Mouse (Mus musculus): ENCODE results near the gene Amt. TPM values are rescaled to one million over a fixed set of nuclear protein-coding genes. Genes with fewer than 3 reads are reported as not detected.

The Amt gene
- polyA plus RNA-seq, 1 experiment from 2014 or later = 15.3 TPM

- peak; percentile 90 for ATAC-seq (replicated peaks; ENCODE audit: insufficient number of reproducible peaks, low FRiP score, low TSS enrichment)
- peak within 1 kb of the TSS; percentile 73 for H3K9ac ChIP-seq (ENCODE audit: low read depth, low read length)
- peak within 1 kb of the TSS; percentile 73 for H3K27ac ChIP-seq (ENCODE audit: low read depth, low read length)
- peak within 1 kb of the TSS; percentile 70 for H3K4me2 ChIP-seq
- H3K27me3 ChIP-seq (ENCODE audit: control insufficient read depth, insufficient read depth, low read length) = no peaks in the 10 kb centered on the region
- H3K36me3 ChIP-seq (ENCODE audit: control insufficient read depth, insufficient read depth, low read length) = no peaks in the 10 kb centered on the region
- H3K4me1 ChIP-seq (ENCODE audit: control insufficient read depth, insufficient read depth, low read length) = no peaks in the 10 kb centered on the region
- no peaks in the 10 kb centered on the region for H3K9me3 ChIP-seq (replicated peaks; ENCODE audit: control insufficient read depth, low read length)
- WGBS (ENCODE audit: insufficient replicate concordance) = under 1% methylated on average over 32 of the region's 32 CpGs
- peak within 1 kb of the TSS; percentile 62 for H3K4me3 ChIP-seq (ENCODE audit: low read depth, low read length)
Measured at GRCm38 (mm10) chr9:108290016-108290750, 6.5 kb upstream of the Amt start, which contains the start of gene Nicn1. Gene Nicn1 (plus strand): TSS chr9:108290429.

GRCm38 (mm10) chr9:108290773-108291172 lies 5.9 kb upstream of the Amt start:
- Histone ChIP-seq H3K27ac (ENCODE audit: low read depth, low read length) (no peak overlapping the region), H3K27me3 (ENCODE audit: control insufficient read depth, insufficient read depth, low read length) (no peaks in the 10 kb centered on the region), H3K4me2 (peak overlapping the region; percentile 70), H3K9ac (ENCODE audit: low read depth, low read length) (peak overlapping the region; percentile 68), H3K36me3 (ENCODE audit: control insufficient read depth, insufficient read depth, low read length) (no peaks in the 10 kb centered on the region), H3K9me3 (replicated peaks; ENCODE audit: control insufficient read depth, low read length) (no peaks in the 10 kb centered on the region), H3K4me1 (ENCODE audit: control insufficient read depth, insufficient read depth, low read length) (no peaks in the 10 kb centered on the region), H3K4me3 (ENCODE audit: low read depth, low read length) (peak overlapping the region; percentile 62)
- no peak for ATAC-seq (replicated peaks; ENCODE audit: insufficient number of reproducible peaks, low FRiP score, low TSS enrichment)
- WGBS (ENCODE audit: insufficient replicate concordance) = 44% methylated on average over 6 of the region's 6 CpGs

GRCm38 (mm10) chr9:108301853-108302252 lies 5.2 kb downstream of the Amt start:
- H3K4me1 ChIP-seq (ENCODE audit: control insufficient read depth, insufficient read depth, low read length) = peaks cover 11% of the 10 kb centered on the region; the same call in 1 of the 2 replicates
- 74% methylated on average over 3 of the region's 3 CpGs for WGBS (ENCODE audit: insufficient replicate concordance)

GRCm38 (mm10) chr9:108304716-108305115 lies 8.1 kb downstream of the Amt start:
- no peak for ATAC-seq (replicated peaks; ENCODE audit: insufficient number of reproducible peaks, low FRiP score, low TSS enrichment)
- peak overlapping the region; percentile 83 for H3K4me3 ChIP-seq (ENCODE audit: low read depth, low read length)

More at GRCm38 (mm10) chr9:108301853-108302252, 5.2 kb downstream of the Amt start:
- ATAC-seq (replicated peaks; ENCODE audit: insufficient number of reproducible peaks, low FRiP score, low TSS enrichment) = no peak
- Histone ChIP-seq H3K27me3 (ENCODE audit: control insufficient read depth, insufficient read depth, low read length) (no peaks in the 10 kb centered on the region), H3K36me3 (ENCODE audit: control insufficient read depth, insufficient read depth, low read length) (peaks cover 5% of the 10 kb centered on the region; the same call in 1 of the 2 replicates), H3K4me2 (no peak overlapping the region), H3K27ac (ENCODE audit: low read depth, low read length) (no peak overlapping the region), H3K4me3 (ENCODE audit: low read depth, low read length) (no peak overlapping the region), H3K9ac (ENCODE audit: low read depth, low read length) (no peak overlapping the region), H3K9me3 (replicated peaks; ENCODE audit: control insufficient read depth, low read length) (no peaks in the 10 kb centered on the region)

GRCm38 (mm10) chr9:108305170-108305569 lies 8.5 kb downstream of the Amt start:
- 0% methylated on average over 1 of the region's 1 CpGs for WGBS (ENCODE audit: insufficient replicate concordance)
- peak overlapping the region; percentile 83 for H3K4me3 ChIP-seq (ENCODE audit: low read depth, low read length)
- H3K27ac ChIP-seq (ENCODE audit: low read depth, low read length) = peak overlapping the region; percentile 100
- H3K9me3 ChIP-seq (replicated peaks; ENCODE audit: control insufficient read depth, low read length) = no peaks in the 10 kb centered on the region
- ATAC-seq (replicated peaks; ENCODE audit: insufficient number of reproducible peaks, low FRiP score, low TSS enrichment) = no peak
- H3K27me3 ChIP-seq (ENCODE audit: control insufficient read depth, insufficient read depth, low read length) = no peaks in the 10 kb centered on the region
- H3K4me1 ChIP-seq (ENCODE audit: control insufficient read depth, insufficient read depth, low read length) = peaks cover 19% of the 10 kb centered on the region
- H3K9ac ChIP-seq (ENCODE audit: low read depth, low read length) = peak overlapping the region; percentile 93
- peak overlapping the region; percentile 94 for H3K4me2 ChIP-seq
- peaks cover 5% of the 10 kb centered on the region; the same call in 1 of the 2 replicates for H3K36me3 ChIP-seq (ENCODE audit: control insufficient read depth, insufficient read depth, low read length)

More at GRCm38 (mm10) chr9:108304716-108305115, 8.1 kb downstream of the Amt start:
- peaks cover 5% of the 10 kb centered on the region; the same call in 1 of the 2 replicates for H3K36me3 ChIP-seq (ENCODE audit: control insufficient read depth, insufficient read depth, low read length)
- peak overlapping the region; percentile 94 for H3K4me2 ChIP-seq
- 33% methylated on average over 4 of the region's 4 CpGs for WGBS (ENCODE audit: insufficient replicate concordance)
- peak overlapping the region; percentile 93 for H3K9ac ChIP-seq (ENCODE audit: low read depth, low read length)
- H3K27me3 ChIP-seq (ENCODE audit: control insufficient read depth, insufficient read depth, low read length) = no peaks in the 10 kb centered on the region
- peaks cover 19% of the 10 kb centered on the region for H3K4me1 ChIP-seq (ENCODE audit: control insufficient read depth, insufficient read depth, low read length)
- no peaks in the 10 kb centered on the region for H3K9me3 ChIP-seq (replicated peaks; ENCODE audit: control insufficient read depth, low read length)
- H3K27ac ChIP-seq (ENCODE audit: low read depth, low read length) = peak overlapping the region; percentile 100

GRCm38 (mm10) chr9:108305629-108306520 lies 9.2 kb downstream of the Amt start, which contains the start of the genes Rhoa and Tcta:
Gene Rhoa (plus strand): TSS chr9:108306129.
Gene Tcta (minus strand): TSS chr9:108306160.
- no peaks in the 10 kb centered on the region for H3K27me3 ChIP-seq (ENCODE audit: control insufficient read depth, insufficient read depth, low read length)
- peak; percentile 93 for ATAC-seq (replicated peaks; ENCODE audit: insufficient number of reproducible peaks, low FRiP score, low TSS enrichment)
- H3K9ac ChIP-seq (ENCODE audit: low read depth, low read length) = peak within 1 kb of the TSS; percentile 98
- H3K4me2 ChIP-seq = peak within 1 kb of the TSS; percentile 94
- H3K27ac ChIP-seq (ENCODE audit: low read depth, low read length) = peak within 1 kb of the TSS; percentile 100
- H3K9me3 ChIP-seq (replicated peaks; ENCODE audit: control insufficient read depth, low read length) = no peaks in the 10 kb centered on the region
- H3K4me1 ChIP-seq (ENCODE audit: control insufficient read depth, insufficient read depth, low read length) = peaks cover 24% of the 10 kb centered on the region
- WGBS (ENCODE audit: insufficient replicate concordance) = under 1% methylated on average over 81 of the region's 81 CpGs
- peak within 1 kb of the TSS; percentile 83 for H3K4me3 ChIP-seq (ENCODE audit: low read depth, low read length)
- H3K36me3 ChIP-seq (ENCODE audit: control insufficient read depth, insufficient read depth, low read length) = peaks cover 5% of the 10 kb centered on the region; the same call in 1 of the 2 replicates

GRCm38 (mm10) chr9:108306571-108306980 lies 9.9 kb downstream of the Amt start:
- H3K4me3 ChIP-seq (ENCODE audit: low read depth, low read length) = peak overlapping the region; percentile 83
- WGBS (ENCODE audit: insufficient replicate concordance) = under 1% methylated on average over 49 of the region's 51 CpGs
- peaks cover 28% of the 10 kb centered on the region for H3K4me1 ChIP-seq (ENCODE audit: control insufficient read depth, insufficient read depth, low read length)
- H3K27ac ChIP-seq (ENCODE audit: low read depth, low read length) = peak overlapping the region; percentile 100
- peak overlapping the region; percentile 94 for H3K4me2 ChIP-seq
- peaks cover 5% of the 10 kb centered on the region; the same call in 1 of the 2 replicates for H3K36me3 ChIP-seq (ENCODE audit: control insufficient read depth, insufficient read depth, low read length)
- H3K9ac ChIP-seq (ENCODE audit: low read depth, low read length) = peak overlapping the region; percentile 98
- H3K27me3 ChIP-seq (ENCODE audit: control insufficient read depth, insufficient read depth, low read length) = no peaks in the 10 kb centered on the region
- peak; percentile 86 for ATAC-seq (replicated peaks; ENCODE audit: insufficient number of reproducible peaks, low FRiP score, low TSS enrichment)
- H3K9me3 ChIP-seq (replicated peaks; ENCODE audit: control insufficient read depth, low read length) = no peaks in the 10 kb centered on the region

All from heart, embryonic 11.5 days (tissue).